Mouse (Mus musculus) myocyte (in vitro differentiated cells): ENCODE measurements at regions not wholly inside any gene's neighbourhood (a gene's known extent, or its start where the extent isn't known, plus 50 kb on each side); places are given as distances from the start of the nearest gene placed in this dataset.

Experiments
- CEBPB ChIP-seq: IDR thresholded peaks from 2 replicates; pipeline ENCODE4 v1.6.1; 2011; ENCODE audit warnings: mild to moderate bottlenecking, moderate library complexity; ENCODE audit not compliant: poor library complexity, insufficient read depth, severe bottlenecking
- POLR2A ChIP-seq: IDR thresholded peaks from one replicate; pipeline ENCODE4 v1.6.1; 2011; ENCODE audit warnings: low read depth, mild to moderate bottlenecking, control low read depth, moderate library complexity; ENCODE audit not compliant: insufficient read length

DNA sequence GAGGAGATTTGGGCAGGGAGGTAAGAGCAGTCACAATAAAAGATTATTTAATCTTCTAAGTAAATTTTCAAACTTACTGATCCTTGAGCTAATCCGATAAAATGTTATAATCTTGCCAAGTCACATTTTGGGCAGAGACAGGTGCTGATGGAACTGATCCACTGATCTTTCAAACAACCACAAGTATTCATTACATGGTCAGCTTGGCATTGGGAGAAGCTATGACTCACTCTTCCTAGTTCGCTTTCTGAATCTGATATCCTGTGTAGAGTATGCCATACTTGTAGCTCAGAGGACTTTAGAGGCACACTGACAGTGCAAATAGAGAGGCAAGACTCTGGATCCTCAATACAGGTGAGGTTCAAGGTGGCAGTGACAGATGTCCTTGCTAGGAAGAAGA is 142.4 kb upstream of the Col1a2 start:
- TF ChIP-seq CEBPB (no peak), POLR2A (no peak)
